Mouse (Mus musculus) retina, embryonic 14.5 days (tissue): ENCODE measurements around the gene Zkscan5.
"Not testable (repeated sequence)": the region's sequence is repeated elsewhere in the genome, so short reads cannot be mapped to it uniquely, and the experiment has no call there.

ENCODE experiments used
- DNase-seq: peaks from one replicate; pipeline ENCODE4 v3.0.0-alpha.2; 2015; ENCODE audit warnings: low spot score

Gene Zkscan5

DNA sequence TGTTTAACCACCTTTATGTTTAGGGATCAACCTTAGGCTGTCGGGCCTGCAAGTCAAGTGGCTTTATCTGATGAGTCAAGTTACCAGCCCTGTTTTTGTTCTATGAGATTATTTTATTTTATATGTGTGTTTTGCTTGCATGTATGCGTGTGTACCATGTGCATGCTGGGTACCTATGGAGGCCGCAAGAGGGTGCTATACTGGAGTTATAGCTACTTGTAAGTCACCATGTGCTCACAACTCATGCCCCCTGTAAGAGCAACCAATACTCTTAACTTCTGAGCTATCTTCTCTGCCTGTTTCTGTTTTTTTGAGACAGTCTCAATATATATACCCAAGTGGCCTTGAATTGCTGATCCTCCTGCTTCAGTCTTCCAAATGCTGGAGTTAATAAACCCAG, 9.1 kb downstream of the Zkscan5 start:
- DNase-seq = no peak

DNA sequence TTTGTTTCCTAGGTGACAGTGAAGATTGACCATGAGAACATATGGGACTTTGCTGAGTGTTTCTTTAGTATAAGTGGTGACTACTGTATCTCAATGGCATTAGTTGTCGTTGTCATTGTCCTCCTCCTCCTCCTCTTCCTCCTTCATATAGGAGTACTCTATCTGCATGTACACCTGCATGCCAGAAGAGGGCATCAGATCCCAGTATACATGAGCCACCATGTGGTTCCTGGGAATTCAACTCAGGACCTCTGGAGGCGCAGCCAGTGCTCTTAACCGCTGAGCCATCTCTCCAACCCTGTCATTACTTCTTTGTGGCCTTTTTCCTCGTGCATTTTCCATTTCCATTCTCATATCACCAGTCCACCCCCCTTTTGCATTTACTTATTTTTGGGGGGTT, 10.3 kb downstream of the Zkscan5 start:
- DNase-seq = no peak

DNA sequence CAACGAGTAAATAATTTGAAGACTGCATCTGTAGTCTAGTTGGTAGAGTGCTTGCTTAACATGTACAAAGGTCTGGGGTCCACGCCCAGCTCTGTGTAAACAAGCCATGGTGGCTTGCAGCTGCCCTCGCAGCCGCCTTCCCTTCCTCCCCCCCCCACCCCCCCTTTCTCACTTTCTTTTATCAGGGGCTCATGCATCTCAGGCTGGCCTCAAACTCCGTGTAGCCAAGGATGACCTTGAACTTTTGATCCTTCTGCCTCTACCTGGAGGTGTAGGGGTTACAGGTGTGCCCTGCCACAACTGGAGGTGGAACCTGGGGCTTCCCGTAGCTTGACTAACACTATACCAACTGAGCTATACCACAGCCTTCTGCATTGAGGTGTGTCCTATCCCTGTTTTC, 13.4 kb downstream of the Zkscan5 start:
- no peak for DNase-seq

DNA sequence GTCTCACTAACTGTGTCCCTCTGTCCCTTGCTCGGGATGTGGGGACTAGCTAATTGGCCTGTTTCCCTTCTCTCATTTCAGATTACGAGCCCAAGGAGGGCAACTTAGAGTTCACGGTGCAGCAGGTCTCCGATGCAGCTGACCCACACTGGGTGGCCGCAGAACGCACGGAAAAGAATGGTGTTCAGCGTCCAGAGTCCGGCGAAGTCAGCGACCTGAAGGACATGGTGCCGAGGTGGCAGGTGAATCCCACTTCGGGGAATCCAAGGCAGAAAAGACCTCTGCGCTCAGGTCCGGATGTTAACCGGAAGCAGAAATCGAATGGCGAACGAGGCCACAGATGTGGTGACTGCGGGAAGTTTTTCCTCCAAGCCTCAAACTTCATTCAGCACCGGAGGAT, 13.8 kb downstream of the Zkscan5 start:
- DNase-seq = no peak

DNA sequence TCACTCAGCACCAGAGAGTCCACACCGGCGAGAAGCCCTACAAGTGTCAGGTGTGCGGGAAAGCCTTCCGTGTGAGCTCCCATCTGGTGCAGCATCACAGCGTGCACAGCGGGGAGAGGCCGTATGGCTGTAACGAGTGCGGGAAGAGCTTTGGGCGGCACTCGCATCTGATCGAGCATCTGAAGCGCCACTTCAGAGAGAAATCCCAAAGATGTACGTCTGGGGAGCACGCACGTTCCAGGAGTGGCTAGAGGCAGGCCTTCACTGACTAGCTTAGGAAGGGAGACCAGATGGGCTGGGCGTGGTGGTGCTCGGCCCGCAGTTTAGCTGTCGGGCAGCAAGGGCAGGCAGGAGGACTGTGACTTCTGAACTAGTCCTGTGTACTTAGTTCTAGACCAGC, 14.3 kb downstream of the Zkscan5 start:
- DNase-seq = no peak

DNA sequence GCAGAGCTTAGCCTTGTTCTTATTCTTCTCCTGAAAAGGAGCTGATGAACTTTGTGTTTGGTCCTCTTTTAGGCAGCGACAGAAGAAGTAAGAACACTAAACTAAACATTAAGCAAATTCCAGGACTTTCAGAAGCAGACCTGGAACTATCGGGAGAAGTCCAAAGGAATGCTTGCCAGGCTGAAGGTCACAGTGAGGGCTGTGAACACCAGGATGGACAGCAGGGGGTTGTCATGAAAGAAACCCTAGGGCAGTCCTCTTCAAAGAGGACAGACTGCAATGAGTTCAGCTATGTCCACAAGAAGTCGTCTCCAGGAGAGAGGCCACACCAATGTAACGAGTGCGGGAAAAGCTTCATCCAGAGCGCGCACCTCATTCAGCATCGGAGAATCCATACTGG, 15.6 kb downstream of the Zkscan5 start:
- no peak for DNase-seq

DNA sequence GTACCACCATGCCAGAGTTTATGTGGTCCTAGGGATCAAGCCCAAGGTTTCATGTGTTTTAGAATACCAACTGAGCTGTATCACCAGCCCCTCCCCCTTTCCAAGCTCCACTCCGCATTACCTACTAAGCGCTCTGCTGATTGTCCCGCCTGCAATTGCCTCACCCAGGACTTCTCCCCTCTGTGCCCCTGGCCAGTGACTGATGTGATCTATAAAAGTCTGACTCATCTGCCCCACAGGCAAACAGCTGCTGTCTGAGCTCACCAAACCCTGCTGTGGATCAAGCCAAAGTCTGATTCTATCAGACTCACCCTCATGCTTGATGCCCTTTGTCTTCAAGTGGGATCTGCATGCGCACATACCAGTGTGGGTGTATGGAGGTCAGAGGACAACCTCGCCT, 18.5 kb downstream of the Zkscan5 start:
- no peak for DNase-seq

DNA sequence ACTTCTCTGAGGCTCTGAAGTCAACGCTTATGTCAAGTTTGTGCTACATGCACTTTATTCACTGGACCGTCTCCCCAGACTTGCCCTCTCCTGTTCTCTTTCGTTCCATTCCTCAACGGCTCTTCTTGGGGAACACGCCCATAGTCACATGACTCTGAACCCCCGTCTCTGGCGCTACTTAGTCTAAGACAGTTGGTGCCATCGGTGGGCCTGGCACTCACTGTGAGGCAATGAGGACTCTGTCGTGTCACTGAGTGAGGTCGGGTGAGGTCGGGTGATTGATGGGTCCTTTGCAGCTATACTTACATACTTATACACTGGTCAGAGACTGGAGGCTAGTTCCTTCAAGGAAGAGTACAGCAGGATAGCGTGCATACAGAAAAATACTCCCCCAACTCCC, 19.0 kb downstream of the Zkscan5 start:
- no peak for DNase-seq

DNA sequence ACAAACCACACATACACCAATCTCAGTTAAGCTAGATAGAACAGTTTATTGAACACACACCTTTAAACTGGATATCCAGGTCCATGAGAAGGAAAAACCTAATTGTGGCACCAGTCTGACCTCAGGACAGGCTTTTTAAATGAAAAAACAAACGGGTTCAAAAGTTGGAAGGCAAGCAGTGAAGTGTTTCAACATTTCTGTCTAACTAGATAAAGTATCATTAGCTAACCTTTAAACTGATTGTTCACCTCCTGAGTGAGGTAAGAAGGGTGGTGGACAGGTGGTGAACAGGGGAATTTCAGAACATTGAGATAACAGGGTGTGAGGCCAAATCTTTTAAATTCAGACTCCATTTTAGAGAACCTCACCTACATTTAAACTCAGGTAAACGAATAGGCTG, 22.1 kb downstream of the Zkscan5 start:
- DNase-seq = no peak

DNA sequence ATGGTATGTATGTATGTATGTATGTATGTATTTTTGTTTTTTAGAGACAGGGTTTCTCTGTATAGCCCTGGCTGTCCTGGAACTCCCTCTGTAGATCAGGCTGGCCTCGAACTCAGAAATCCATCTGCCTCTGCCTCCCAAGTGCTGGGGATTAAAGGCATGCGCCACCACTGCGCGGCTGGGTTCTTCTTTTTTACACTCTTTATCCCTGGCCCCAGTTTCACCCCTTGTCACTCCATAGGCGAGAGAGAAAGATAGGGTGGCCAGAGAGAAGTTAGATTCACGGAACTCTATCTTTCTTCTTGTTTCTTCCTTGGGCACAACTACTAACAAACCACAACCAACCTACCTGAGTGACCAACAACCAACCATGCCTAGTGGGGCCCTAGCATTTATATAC, 24.9 kb downstream of the Zkscan5 start:
- DNase-seq = not testable (repeated sequence)

DNA sequence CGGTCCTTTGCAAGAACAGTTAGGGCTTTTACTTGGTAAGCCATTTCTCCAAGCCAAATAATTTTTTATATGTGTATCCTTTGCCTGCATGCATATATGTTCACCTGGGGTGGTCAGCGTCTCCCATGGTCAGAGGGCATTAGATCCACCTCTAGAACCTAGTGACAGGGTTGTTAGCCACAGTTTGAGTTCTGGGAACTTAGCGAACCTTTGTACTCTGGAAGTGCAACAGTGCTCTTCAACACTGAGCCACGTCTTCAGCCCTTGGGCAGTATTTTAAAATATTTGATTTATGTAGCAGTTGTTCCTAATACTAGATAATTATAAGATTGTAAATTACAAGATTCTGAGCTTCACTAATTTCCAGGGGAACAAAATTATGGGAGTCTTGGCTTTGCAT, 26.3 kb downstream of the Zkscan5 start:
- DNase-seq = no peak

DNA sequence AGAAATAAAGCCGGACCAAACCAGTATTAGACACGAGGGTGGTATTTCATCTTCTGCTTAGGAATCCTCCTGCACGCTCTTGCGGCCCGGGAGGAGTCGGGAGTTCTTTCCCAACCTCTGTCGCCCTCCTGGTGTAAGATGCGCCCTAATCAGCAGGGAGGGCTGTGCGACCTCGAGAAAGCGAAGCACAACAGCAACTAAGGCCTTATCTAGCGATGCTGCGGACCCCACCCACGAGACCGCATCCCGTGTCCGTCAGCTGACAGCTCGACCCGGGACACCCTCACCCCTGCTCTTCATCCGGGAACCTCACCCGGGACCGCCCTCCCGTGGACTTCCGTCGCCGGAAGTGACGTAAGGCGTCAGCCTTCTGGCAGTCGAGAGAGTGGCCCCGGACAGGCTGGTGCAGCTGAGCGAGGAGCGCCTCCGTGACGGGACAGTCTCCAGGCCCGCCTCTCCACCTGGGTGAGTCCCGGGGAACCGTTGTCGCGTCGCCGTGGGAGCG, 27.1 kb downstream of the Zkscan5 start, which contains the start of gene Zfp655:
Gene Zfp655 (plus strand): TSS at position 349 of the 505 bp plus-strand sequence.
- peak; percentile 95 for DNase-seq

DNA sequence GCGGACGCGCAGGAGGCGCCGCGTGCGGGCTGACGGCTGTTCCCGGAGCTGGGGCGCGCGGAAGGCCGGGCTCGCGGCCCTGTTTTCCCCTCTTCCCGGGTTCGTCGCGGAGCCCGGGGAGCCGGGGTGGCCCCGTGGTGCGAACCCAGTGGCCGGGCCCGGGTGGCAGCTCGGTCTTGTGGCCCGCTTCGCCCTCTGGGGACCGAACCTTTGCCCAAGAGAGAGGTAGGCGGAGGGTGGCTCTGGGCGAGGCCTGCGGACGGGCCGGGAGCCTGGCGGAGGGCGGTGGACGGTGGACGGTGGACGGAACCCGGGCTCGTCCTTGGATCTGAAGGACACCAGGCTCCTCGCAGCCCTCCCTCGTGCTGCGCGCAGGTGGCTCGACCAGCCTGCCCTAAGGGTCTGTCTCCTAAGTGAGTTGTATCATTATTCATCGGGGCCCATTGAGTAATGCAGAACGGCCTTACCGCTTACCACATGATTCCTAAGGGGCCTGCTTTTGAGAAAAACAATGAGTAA, 27.6 kb downstream of the Zkscan5 start:
- peak; percentile 24 for DNase-seq

DNA sequence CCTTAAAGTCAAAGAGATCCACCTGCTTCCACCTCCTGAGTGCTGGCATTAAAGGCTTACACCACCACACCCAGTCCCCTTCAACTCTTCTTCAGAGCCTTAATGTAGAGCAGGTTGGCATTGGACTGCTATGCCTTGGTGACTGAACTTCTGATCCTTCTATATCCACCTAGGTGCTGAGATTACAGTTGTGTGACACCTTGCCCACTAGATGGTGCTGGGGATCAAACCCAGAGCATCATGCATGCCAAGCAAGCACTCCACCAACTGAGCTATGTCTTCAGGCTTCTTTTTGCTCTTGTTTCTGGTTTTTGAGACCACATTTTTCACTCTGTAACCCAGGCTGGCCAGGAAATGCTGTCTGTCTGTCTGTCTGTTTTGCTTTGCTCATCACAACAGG, 30.3 kb downstream of the Zkscan5 start:
- DNase-seq = peak; percentile 58

DNA sequence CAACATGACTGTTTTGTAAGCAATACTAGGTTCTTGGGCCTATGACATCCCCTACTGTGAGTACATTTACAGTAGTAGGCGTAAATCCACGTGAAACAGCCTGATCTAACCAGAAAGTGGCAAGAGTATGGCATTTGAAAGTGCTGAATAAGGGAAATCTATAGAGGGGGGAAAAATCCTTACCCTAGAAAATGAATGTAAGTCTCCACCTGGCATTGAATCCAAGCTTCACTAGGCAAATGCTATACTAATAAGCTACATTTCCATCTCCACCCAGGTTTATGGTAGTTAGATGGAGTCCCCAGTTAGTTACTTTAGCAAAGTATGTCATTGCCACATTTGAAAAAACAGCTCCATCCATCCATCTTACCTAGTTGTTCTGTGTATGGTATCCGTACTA, 45.2 kb downstream of the Zkscan5 start:
- DNase-seq = no peak
